Mouse (Mus musculus) gonadal fat pad, adult 2 months (tissue): ENCODE measurements around the gene Cnn3. TPM values are rescaled to one million over a fixed set of nuclear protein-coding genes. Genes with fewer than 3 reads are reported as not detected.
A peak's percentile ranks its signal among the peaks of the same experiment; 100 is the strongest.

Experiments
- DNase-seq: peaks from one replicate; pipeline ENCODE4 v3.0.0-alpha.2; 2012; ENCODE audit warnings: low read depth
- polyA plus RNA-seq: library from polyadenylated mRNA; depleted of rRNA; stranded (reverse); fragments of >200 nt; gene quantifications from 2 replicates; pipeline ENCODE4 v1.2.3, GENCODE M21; 2012; rRNA removed

The Cnn3 gene
- polyA plus RNA-seq, 1 experiment, result 101 TPM

GRCm38 (mm10) chr3:121492026-121492425 is 65.7 kb downstream of the Cnn3 start:
- no peak for DNase-seq

- DNase-seq, result no peak
Measured at GRCm38 (mm10) chr3:121493997-121494421, 67.7 kb downstream of the Cnn3 start.

GRCm38 (mm10) chr3:121500225-121500624 is 73.9 kb downstream of the Cnn3 start:
- DNase-seq, result no peak

DNA sequence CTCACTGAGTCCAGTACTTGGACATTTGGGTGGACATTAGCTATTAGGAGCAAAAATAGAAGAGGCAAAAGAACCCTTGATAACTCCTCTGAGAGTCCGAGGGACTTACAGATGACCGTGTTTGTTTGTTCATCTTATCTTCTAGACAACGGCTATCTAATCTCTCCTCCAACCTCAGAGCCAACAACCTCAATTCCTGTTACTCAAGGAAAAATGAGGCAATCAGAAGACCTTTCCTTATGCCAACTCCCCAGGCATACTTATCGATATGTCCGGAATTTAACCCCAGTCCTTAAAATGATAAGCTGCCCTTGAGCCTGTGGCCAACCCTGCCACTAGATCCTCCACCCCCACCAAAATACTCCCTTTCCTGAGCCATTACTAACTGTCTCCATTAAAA is 74.4 kb downstream of the Cnn3 start:
- no peak for DNase-seq

- DNase-seq, result no peak
Measured at GRCm38 (mm10) chr3:121504927-121505487, 78.7 kb downstream of the Cnn3 start.

DNA sequence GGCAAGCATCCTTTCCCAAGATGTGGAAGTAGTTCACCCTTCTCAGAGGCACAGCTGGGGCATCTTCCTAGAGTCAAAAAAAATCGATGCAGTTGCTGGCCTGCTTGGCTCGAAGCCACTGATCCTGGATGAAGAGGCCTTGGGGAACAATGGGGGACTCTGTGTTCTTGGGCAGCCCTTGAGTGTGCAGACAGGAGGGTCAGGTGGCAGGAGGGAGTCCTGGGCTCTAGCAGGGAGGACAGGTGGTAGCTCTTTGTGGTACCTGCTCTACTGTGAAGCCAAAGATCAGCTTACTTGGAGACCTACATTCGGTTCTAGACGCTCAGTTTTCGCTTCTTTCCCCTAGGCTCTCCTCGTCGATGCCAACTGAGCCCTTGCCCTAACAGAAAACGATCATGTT is 79.9 kb downstream of the Cnn3 start:
- DNase-seq, result no peak

- DNase-seq, result no peak
Measured at GRCm38 (mm10) chr3:121506756-121507155, 80.5 kb downstream of the Cnn3 start.

DNA sequence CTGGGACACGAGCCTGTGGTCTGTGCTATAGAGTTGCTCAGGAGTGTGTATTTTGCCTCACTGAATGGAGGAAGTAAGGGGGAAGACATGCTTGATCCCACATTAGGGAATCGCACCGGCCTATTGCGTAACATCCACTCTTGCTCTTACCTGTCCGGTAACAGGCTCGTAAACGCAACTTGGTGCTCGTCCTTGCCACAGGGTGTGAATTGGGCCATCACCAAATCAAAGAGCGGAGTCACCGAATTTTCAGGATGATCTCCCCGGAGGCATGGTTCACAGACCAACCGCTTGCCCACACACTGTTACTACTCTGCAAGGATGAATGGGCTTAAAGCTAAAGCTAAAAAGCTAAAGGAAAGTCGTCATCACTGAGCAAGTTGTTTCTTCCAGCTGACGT is 81.4 kb downstream of the Cnn3 start:
- DNase-seq, result peak; percentile 68

Other genes with a start within 250 kb of the Cnn3 start
- 2.8 and 4.0 TPM in 2 replicates for gene Tmem56, start 143.4 kb upstream of the Cnn3 start, polyA plus RNA-seq
- 16.5 and 21.4 TPM in 2 replicates for gene Alg14, start 134.7 kb upstream of the Cnn3 start, polyA plus RNA-seq
- 26.1 and 26.5 TPM in 2 replicates for gene Slc44a3, start 105.9 kb downstream of the Cnn3 start, polyA plus RNA-seq
- not detected in 2 replicates for gene 4930432M17Rik, start 244.3 kb downstream of the Cnn3 start, polyA plus RNA-seq